Mouse (Mus musculus) mesoderm, embryonic 11.5 days (tissue): ENCODE measurements at regions not wholly inside any gene's neighbourhood (a gene's known extent, or its start where the extent isn't known, plus 50 kb on each side); places are given as distances from the start of the nearest gene placed in this dataset.

Experiments
- DNase-seq: peaks from one replicate; pipeline ENCODE4 v3.0.0-alpha.2; 2012; ENCODE audit warnings: low read depth, low spot score

GRCm38 (mm10) chr3:9373896-9374295, 236.0 kb downstream of the Zfp704 start:
- DNase-seq = no peak

DNA sequence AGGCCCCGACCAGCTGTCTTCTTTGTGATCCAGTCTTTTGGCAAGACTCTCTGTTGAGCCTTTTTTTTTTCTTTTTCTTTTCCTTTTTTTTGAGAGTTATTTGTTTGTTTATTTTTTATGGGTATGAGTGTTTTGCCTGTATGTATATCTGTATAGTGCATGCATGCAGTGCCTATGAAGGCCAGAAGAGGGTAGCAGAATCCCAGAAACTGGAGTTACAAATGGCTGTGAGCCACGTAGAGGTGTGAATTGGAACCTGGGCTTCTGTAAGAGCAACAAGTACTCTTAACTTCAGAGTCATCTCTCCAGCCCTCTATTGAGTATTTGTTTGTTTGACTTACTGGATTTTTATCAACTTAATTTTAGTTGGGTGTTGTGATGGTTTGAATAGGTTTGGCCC, 239.8 kb downstream of the Zfp704 start:
- no peak for DNase-seq

- no peak for DNase-seq
Measured at GRCm38 (mm10) chr3:9365791-9366190, 244.1 kb downstream of the Zfp704 start.

GRCm38 (mm10) chr3:9359186-9359585, 250.7 kb downstream of the Zfp704 start:
- no peak for DNase-seq

DNA sequence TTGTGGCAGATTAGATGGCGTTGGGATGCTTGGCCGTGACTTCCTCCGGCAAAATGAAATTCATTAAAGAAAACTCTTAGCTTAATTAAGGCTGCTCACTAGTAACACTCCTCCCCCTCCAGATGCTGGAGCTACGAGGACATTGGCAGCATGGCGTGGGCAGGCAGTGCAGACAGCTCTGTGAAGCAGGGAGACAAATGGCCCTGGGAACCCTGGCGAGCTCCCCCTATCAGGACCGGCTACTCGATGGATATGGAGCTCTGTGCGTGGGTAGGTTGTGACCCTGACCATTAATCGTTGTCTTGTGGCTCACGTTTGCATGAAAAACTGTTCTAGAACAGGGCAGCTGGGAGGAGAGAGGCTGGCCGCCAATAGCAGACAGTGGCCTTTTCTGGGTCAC, 251.8 kb downstream of the Zfp704 start:
- peak; percentile 56 for DNase-seq

DNA sequence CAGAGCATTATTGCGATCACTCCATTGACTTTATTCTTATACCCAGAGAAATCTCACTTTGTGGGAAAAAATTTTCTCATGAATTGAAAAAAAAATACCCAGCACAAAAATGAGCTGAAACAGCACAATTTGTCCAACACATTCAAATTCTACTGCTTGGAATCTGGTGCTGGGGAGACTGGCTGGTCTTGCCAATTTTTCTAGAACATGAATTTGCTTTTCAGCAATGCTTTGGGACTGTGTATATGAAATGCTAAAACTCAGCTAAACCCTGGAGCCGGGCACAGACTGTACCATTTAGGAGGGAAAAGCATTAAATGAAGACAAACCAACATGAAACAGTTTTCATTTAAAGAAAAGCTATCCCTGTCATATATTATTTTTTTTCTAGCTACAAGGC, 252.2 kb downstream of the Zfp704 start:
- no peak for DNase-seq

- no peak for DNase-seq
Measured at GRCm38 (mm10) chr3:9355875-9356274, 254.0 kb downstream of the Zfp704 start.

GRCm38 (mm10) chr3:9354756-9355155, 255.1 kb downstream of the Zfp704 start:
- no peak for DNase-seq

DNA sequence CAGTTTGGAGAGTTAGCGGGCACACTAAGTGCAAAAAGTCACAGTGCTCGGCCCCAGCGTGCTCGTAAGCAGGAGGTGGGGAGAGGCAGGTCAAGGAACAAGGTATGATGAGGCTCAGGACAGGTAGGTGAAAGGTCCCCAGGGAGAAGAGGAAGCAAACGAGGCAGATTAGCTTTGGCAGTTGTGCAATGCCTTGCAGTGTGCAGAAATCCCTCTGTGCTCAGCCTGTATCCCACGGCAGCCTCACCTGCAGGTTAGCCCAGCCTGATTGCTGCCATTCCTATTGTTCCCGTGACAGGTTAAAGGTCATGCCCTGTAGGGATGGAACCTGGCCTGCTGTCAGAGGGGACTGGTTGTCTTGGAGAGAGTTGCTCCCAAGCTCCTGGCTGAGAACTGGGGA, 257.6 kb downstream of the Zfp704 start:
- no peak for DNase-seq

DNA sequence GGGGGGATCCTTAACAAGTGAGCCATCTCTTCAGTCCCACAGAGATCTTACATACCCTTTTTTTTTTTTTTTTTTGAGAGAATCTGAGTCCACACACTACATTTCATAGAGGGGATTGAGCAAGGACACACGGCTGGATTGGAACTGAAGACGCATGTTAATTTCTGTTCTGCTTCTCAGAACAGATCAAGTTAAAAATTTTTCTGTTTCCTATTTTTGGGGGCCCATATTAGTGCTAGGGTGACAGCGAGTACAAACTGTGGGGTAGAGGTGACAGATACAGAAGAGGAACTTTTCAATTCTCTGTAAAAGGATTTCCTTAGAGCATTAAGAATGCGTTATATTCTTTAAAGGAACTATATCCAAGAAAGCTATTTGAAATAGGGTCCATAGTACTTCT, 260.1 kb downstream of the Zfp704 start:
- DNase-seq = no peak

- DNase-seq = peak; percentile 67
Measured at GRCm38 (mm10) chr3:9347446-9347860, 262.4 kb downstream of the Zfp704 start.

- DNase-seq = peak; percentile 57
Measured at GRCm38 (mm10) chr3:9346857-9347445, 262.9 kb downstream of the Zfp704 start.

GRCm38 (mm10) chr3:9346356-9346755, 263.5 kb downstream of the Zfp704 start:
- no peak for DNase-seq

DNA sequence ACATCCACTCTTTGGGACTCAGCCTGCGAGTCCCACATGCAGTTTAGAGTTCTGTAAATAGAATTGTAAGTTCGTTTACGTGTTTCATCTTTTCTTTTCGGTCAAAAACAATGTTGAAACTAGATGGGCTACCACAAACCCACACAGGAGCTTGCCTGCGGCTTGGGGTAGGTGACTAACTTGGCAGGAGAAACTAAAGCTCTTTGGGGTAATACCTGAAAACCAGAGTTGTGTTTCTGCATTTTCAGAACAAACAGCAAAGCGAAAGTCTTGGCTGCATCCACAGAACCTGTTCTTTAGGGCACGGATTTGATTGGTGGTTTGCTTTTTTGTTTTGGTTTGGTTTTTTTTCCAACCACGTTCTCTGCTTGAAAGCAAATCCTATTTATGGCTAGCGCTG, 264.0 kb downstream of the Zfp704 start:
- no peak for DNase-seq

DNA sequence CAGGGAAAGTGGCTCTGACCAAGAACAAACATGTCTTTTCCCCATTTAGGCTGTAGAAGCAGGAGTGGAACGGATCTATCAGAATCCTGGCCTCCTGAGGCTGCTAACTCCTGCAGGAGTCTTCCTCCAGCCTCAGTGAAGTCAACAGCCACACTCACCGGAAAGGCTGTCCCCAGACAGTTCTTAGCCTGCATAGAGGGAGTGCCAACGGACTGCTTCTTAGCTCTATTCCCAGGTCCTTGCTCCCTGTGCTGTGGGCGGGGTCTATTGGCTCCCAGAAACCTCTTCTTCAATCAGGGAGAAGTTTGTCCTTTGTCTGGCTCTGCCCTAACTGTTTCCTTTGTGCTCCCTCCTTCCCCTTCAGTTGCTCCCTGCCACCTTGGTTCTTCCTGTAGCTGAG, 266.3 kb downstream of the Zfp704 start:
- DNase-seq = no peak

GRCm38 (mm10) chr3:9342167-9342566, 267.7 kb downstream of the Zfp704 start:
- no peak for DNase-seq

DNA sequence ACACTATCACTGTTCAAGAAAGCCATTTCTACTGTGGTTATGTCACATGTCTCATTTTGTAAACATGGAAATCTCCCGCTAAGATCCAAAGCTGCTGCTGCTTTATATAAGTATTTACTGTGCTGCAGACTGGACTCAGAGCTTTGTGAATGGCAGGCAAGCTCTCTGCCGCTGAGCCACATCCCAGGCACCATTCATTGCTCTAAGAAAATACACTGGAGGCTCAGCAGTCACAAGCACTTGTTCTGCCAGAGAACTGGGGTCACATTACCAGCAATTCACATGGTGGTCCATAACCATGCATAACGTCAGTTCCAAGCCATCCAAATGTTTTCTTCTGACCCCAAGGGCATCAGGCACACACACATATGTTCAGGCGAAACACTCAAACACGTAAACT, 268.2 kb downstream of the Zfp704 start:
- DNase-seq = no peak

GRCm38 (mm10) chr3:9341244-9341643, 268.6 kb downstream of the Zfp704 start:
- DNase-seq = no peak

GRCm38 (mm10) chr3:9340788-9341187, 269.1 kb downstream of the Zfp704 start:
- no peak for DNase-seq

DNA sequence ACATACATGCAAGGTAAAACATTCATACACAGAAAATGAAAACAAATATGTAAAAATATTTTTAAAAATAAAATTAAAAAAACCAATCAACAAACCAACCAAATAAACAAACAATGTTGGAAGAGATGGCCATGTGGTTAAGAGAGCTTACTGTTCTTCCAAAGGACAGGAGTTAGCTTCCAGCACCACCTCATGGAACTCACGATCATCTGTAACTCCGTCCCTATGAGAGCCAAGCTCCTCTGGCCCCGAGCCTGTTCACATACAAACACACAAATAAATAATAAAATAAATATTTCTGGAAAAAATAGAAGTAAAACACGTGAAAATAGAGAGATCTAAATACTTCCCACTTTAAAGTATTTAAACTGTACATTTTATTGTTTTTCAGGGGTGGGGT, 269.5 kb downstream of the Zfp704 start:
- DNase-seq = no peak

- no peak for DNase-seq
Measured at GRCm38 (mm10) chr3:9339669-9340068, 270.2 kb downstream of the Zfp704 start.

DNA sequence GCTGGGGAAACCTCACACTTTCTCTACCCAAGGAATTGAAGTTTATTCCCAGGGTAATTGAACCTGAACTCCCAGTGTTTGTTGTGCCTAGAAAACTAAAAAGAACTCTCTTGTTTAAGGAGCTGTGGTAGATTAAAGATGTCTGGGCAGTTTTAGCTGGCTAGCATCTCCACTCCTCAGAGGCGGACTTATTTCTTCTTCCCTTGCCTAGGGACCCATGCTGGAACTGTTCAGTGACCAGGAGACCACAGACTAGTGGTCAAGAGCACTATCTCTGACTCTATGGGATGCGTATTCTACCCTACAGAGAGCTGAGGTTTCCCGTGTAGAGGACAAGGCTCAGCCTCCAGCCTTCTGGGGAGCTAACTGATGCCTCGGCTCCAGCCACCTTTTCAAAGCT, 274.3 kb downstream of the Zfp704 start:
- DNase-seq = no peak
